Mouse (Mus musculus) olfactory bulb, adult 2 months (tissue): ENCODE data around the gene Mfsd7a. TPM values are rescaled to one million over a fixed set of nuclear protein-coding genes. Genes with fewer than 3 reads are reported as not detected.

Experiments used
- H3K27ac ChIP-seq: fragments of 200-500 bp; 2 replicates; pipeline ENCODE4 v1.5.1; 2012; ENCODE audit warnings: low read depth, low read length; ENCODE audit not compliant: insufficient read depth
- H3K4me1 ChIP-seq: fragments of 200-500 bp; 2 replicates; pipeline ENCODE4 v1.6.1; 2012; ENCODE audit warnings: low read length; ENCODE audit not compliant: control insufficient read depth, insufficient read depth
- H3K4me3 ChIP-seq: fragments of 200-500 bp; 2 replicates; pipeline ENCODE4 v1.5.1; 2012; ENCODE audit warnings: mild to moderate bottlenecking, low read depth, low read length, moderate library complexity; ENCODE audit not compliant: insufficient read depth
- CTCF ChIP-seq: fragments of 200-500 bp; IDR thresholded peaks from 2 replicates; pipeline ENCODE4 v1.5.1; 2012; ENCODE audit warnings: low read depth, mild to moderate bottlenecking, low read length, moderate library complexity; ENCODE audit not compliant: insufficient read depth
- POLR2A ChIP-seq: fragments of 200-500 bp; IDR thresholded peaks from 2 replicates; pipeline ENCODE4 v1.6.1; 2012; ENCODE audit warnings: mild to moderate bottlenecking, low read depth, low read length, moderate library complexity; ENCODE audit not compliant: insufficient read depth
- WGBS: fragments of 180-500 bp; shearing (Covaris S2); methylation state at CpG from one replicate; pipeline ENCODE4 v1.1.7; 2018; 5-methylcytosine and 5-hydroxymethylcytosine counted together
- polyA plus RNA-seq: library from polyadenylated mRNA; stranded (reverse); fragments of >200 nt; gene quantifications from 2 replicates; pipeline ENCODE4 v1.2.4, GENCODE M21; 2012; ENCODE audit warnings: low replicate concordance; ENCODE audit not compliant: missing spikeins, insufficient read depth, insufficient read length

Gene Mfsd7a
- polyA plus RNA-seq, 1 experiment, result not detected

- Histone ChIP-seq H3K4me3 (no peak overlapping the region), H3K4me1 (no peaks in the 10 kb centered on the region), H3K27ac (no peak overlapping the region)
- WGBS, result 75% methylated on average over 1 of the region's 1 CpGs
- TF ChIP-seq POLR2A (no peak), CTCF (no peak)
These were observed 43.2 kb downstream of the Mfsd7a start for GRCm38 (mm10) chr5:108405460-108405859.

GRCm38 (mm10) chr5:108403453-108403852, 45.2 kb downstream of the Mfsd7a start:
- 84% methylated on average over 4 of the region's 4 CpGs for WGBS
- Histone ChIP-seq H3K4me1 (no peaks in the 10 kb centered on the region), H3K4me3 (no peak overlapping the region), H3K27ac (no peak overlapping the region)
- TF ChIP-seq CTCF, result no peak
- no peak for TF ChIP-seq POLR2A

Other genes with a start within 250 kb of the Mfsd7a start
- not detected in 2 replicates for gene Dr1, start 180.0 kb downstream of the Mfsd7a start, polyA plus RNA-seq
- not detected in 2 replicates for gene Pigg, start 136.3 kb downstream of the Mfsd7a start, polyA plus RNA-seq
- not detected in 2 replicates for gene Gm42517, start 81.0 kb downstream of the Mfsd7a start, polyA plus RNA-seq
- not detected in 2 replicates for gene Pde6b, start 60.5 kb downstream of the Mfsd7a start, polyA plus RNA-seq
- not detected in 2 replicates for gene Atp5k, start 14.4 kb downstream of the Mfsd7a start, polyA plus RNA-seq
- 59.2 TPM in 1 of 2 replicates, not detected in the other for gene Pcgf3, start 12.3 kb upstream of the Mfsd7a start, polyA plus RNA-seq
- gene Cplx1, start 101.1 kb upstream of the Mfsd7a start, polyA plus RNA-seq, result 281 and 534 TPM in 2 replicates
- gene Gak, start 180.9 kb upstream of the Mfsd7a start, polyA plus RNA-seq, result 581 TPM in 1 of 2 replicates, not detected in the other
- not detected in 2 replicates for gene Tmem175, start 180.9 kb upstream of the Mfsd7a start, polyA plus RNA-seq
- gene Idua, start 211.4 kb upstream of the Mfsd7a start, polyA plus RNA-seq, result not detected in 2 replicates
- gene Dgkq, start 220.8 kb upstream of the Mfsd7a start, polyA plus RNA-seq, result not detected in 2 replicates
- gene Slc26a1, start 226.7 kb upstream of the Mfsd7a start, polyA plus RNA-seq, result not detected in 2 replicates
- not detected in 2 replicates for gene Fgfrl1, start 243.5 kb upstream of the Mfsd7a start, polyA plus RNA-seq